Mouse (Mus musculus): ENCODE results near the gene Wbp1. TPM values are rescaled to one million over a fixed set of nuclear protein-coding genes. Genes with fewer than 3 reads are reported as not detected.
A peak's percentile ranks its signal among the peaks of the same experiment; 100 is the strongest.

The Wbp1 gene
- polyA plus RNA-seq, 3 experiments from 2014 or later, result 25.1 to 28.9 (median 28.3) TPM

GRCm38 (mm10) chr6:83115682-83116372 is 5.5 kb downstream of the Wbp1 start:
- ATAC-seq, result peak; percentile 67

- ATAC-seq, result peak; percentile 86
These were observed 6.2 kb downstream of the Wbp1 start, which contains the start of gene Mogs for GRCm38 (mm10) chr6:83115011-83115671. Mogs (plus strand) TSS chr6:83115496.

GRCm38 (mm10) chr6:83111510-83112136 is 9.7 kb downstream of the Wbp1 start:
- ATAC-seq, result no peak

GRCm38 (mm10) chr6:83108762-83109668 is 12.3 kb downstream of the Wbp1 start, which contains the start of gene Mrpl53:
Mrpl53 (plus strand) TSS chr6:83109040.
- ATAC-seq, result peak; percentile 75

- peak; percentile 53 for ATAC-seq
These were observed 13.6 kb downstream of the Wbp1 start for GRCm38 (mm10) chr6:83107566-83108400.

- no peak for ATAC-seq
These were observed 17.2 kb downstream of the Wbp1 start for GRCm38 (mm10) chr6:83104158-83104557.

GRCm38 (mm10) chr6:83103130-83103650 is 18.2 kb downstream of the Wbp1 start:
- ATAC-seq, result no peak

GRCm38 (mm10) chr6:83101688-83102556 is 19.4 kb downstream of the Wbp1 start:
- peak; percentile 75 for ATAC-seq

- ATAC-seq, result peak; percentile 91
These were observed 20.1 kb downstream of the Wbp1 start, which contains the start of the genes Ccdc142 and Gm42688 for GRCm38 (mm10) chr6:83101316-83101687. Ccdc142 (plus strand) TSS chr6:83101601. Gm42688 (plus strand) TSS chr6:83101617.

GRCm38 (mm10) chr6:83098411-83098810 is 22.9 kb downstream of the Wbp1 start:
- no peak for ATAC-seq

GRCm38 (mm10) chr6:83095968-83096367 is 25.4 kb downstream of the Wbp1 start:
- peak; percentile 98 for ATAC-seq

- ATAC-seq, result no peak
These were observed 28.8 kb downstream of the Wbp1 start for GRCm38 (mm10) chr6:83092416-83093127.

- no peak for ATAC-seq
These were observed 33.5 kb downstream of the Wbp1 start for GRCm38 (mm10) chr6:83087926-83088260.

GRCm38 (mm10) chr6:83087205-83087925 is 34.0 kb downstream of the Wbp1 start:
- peak; percentile 43 for ATAC-seq

GRCm38 (mm10) chr6:83086121-83087035 is 35.0 kb downstream of the Wbp1 start, which contains the start of gene Lbx2:
Lbx2 (plus strand) TSS chr6:83086367.
- ATAC-seq, result peak; percentile 21

GRCm38 (mm10) chr6:83084477-83084876 is 36.9 kb downstream of the Wbp1 start:
- ATAC-seq, result no peak

- no peak for ATAC-seq
These were observed 37.9 kb downstream of the Wbp1 start for GRCm38 (mm10) chr6:83083497-83083896.

GRCm38 (mm10) chr6:83080210-83080609 is 41.1 kb downstream of the Wbp1 start:
- ATAC-seq, result no peak

All from inflammation-experienced regulatory T-cells, adult 6 months (primary cell).